Mouse (Mus musculus) megakaryocyte, embryonic 14.5 days (primary cell): ENCODE data around the gene Brwd1.

ENCODE experiments used
- FLI1 ChIP-seq: IDR thresholded peaks from 2 replicates; pipeline ENCODE4 v1.6.1; 2012; ENCODE audit warnings: low read length, inconsistent platforms, mixed read lengths
- GATA1 ChIP-seq: IDR thresholded peaks from 3 replicates; pipeline ENCODE4 v1.6.1; 2012; ENCODE audit warnings: mixed read lengths, low read length, inconsistent platforms, borderline replicate concordance

GRCm38 (mm10) chr16:96109673-96110072 lies 27.3 kb upstream of the Brwd1 start:
- TF ChIP-seq GATA1 (no peak), FLI1 (no peak)
